Mouse (Mus musculus) gastrocnemius, adult 2 months (tissue): Measurements from ENCODE around the gene Lao1. TPM values are rescaled to one million over a fixed set of nuclear protein-coding genes. Genes with fewer than 3 reads are reported as not detected.
A peak's percentile ranks its signal among the peaks of the same experiment; 100 is the strongest.
"Not testable (repeated sequence)": the region's sequence is repeated elsewhere in the genome, so short reads cannot be mapped to it uniquely, and the experiment has no call there.

Experiments
- DNase-seq: peaks from one replicate; pipeline ENCODE4 v3.0.0; 2022
- H3K27ac ChIP-seq: fragments of 200-600 bp; 2 replicates; pipeline ENCODE4 v1.8.1; 2022; ENCODE audit warnings: mild to moderate bottlenecking
- H3K4me3 ChIP-seq: fragments of 200-600 bp; 2 replicates; pipeline ENCODE4 v1.8.1; 2022; ENCODE audit warnings: mild to moderate bottlenecking, moderate library complexity
- CTCF ChIP-seq: fragments of 200-600 bp; IDR thresholded peaks from 2 replicates; pipeline ENCODE4 v1.8.1; 2022; ENCODE audit warnings: antibody characterized with exemption, mild to moderate bottlenecking, moderate library complexity
- intact Hi-C: fragments of 180-260 bp; cut with DNase I; formaldehyde crosslinking; loops from one replicate; pipeline ENCODE4 v1.15.1; 2025
- long read RNA-seq, 2 experiments: library from polyadenylated mRNA; stranded (forward); transcript quantifications; one replicate each; pipeline ENCODE4 v2.0.0; 2021
- total RNA-seq, 2 experiments: library from RNA; stranded (reverse); gene quantifications; 2 replicates each; pipeline ENCODE4 v1.2.3; 2021

Gene Lao1
- under 1 TPM; 0.28 to 0.64 TPM for total RNA-seq
- long read RNA-seq, experiment 1: 0 reads
- long read RNA-seq, experiment 2: 0 reads

GRCm38 (mm10) chr4:118961141-118961628 is at the start of gene Lao1:
TSS of gene Lao1 (plus strand) at chr4:118961578.
- intact Hi-C loops: no loop called here
- DNase-seq: peak; percentile 36
- no peak for TF ChIP-seq CTCF
- Histone ChIP-seq H3K4me3 (no peak within 1 kb of the TSS), H3K27ac (peak within 1 kb of the TSS; percentile 71)

GRCm38 (mm10) chr4:118917365-118917764 is 44.0 kb upstream of the Lao1 start, which contains the start of gene Olfr1329:
TSS of gene Olfr1329 (minus strand) at chr4:118917465.
- intact Hi-C loops, DNase-seq, H3K4me3 ChIP-seq, H3K27ac ChIP-seq: not testable (repeated sequence)

GRCm38 (mm10) chr4:118931326-118931725 is 30.1 kb upstream of the Lao1 start:
- intact Hi-C loops, H3K27ac ChIP-seq, H3K4me3 ChIP-seq: not testable (repeated sequence)

DNA sequence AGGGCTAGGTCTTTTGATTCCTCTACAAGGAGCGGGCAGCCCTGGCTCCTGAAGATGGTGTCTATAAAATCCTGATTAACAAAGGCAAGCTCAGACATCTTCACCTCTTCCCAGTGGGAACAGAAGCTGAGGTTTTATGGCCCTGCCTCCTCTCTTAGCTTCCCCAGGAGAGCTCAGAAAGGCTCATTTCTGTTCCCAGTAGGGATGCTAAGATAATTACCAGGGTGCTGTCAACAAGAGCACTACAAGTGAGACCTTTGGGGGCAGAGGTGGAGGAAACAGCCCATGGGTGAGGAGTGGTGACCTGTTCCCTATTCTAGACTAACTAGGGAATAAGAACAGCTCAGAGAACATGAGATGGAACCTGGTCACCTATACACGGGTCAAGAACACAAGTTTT is 22.9 kb upstream of the Lao1 start, which contains the start of gene Olfr1328:
Olfr1328 (minus strand) TSS at position 101 of the 400 bp plus-strand sequence.
- H3K4me3 ChIP-seq: no peak within 1 kb of the TSS
- intact Hi-C loops: no loop called here
- DNase-seq: no peak
- no peak for TF ChIP-seq CTCF
- H3K27ac ChIP-seq: no peak within 1 kb of the TSS

More at GRCm38 (mm10) chr4:118931326-118931725, 30.1 kb upstream of the Lao1 start:
- DNase-seq: not testable (repeated sequence)

- intact Hi-C loops: no loop called here
- TF ChIP-seq CTCF: no peak
Observed at GRCm38 (mm10) chr4:118958812-118959211, 2.6 kb upstream of the Lao1 start.

GRCm38 (mm10) chr4:118967711-118968110 is 6.3 kb downstream of the Lao1 start:
- no peak for DNase-seq
- no peak for TF ChIP-seq CTCF
- Histone ChIP-seq H3K27ac (no peak overlapping the region), H3K4me3 (no peak overlapping the region)
- intact Hi-C loops: no loop called here

More at GRCm38 (mm10) chr4:118958812-118959211, 2.6 kb upstream of the Lao1 start:
- Histone ChIP-seq H3K4me3 (no peak overlapping the region), H3K27ac (no peak overlapping the region)
- no peak for DNase-seq

DNA sequence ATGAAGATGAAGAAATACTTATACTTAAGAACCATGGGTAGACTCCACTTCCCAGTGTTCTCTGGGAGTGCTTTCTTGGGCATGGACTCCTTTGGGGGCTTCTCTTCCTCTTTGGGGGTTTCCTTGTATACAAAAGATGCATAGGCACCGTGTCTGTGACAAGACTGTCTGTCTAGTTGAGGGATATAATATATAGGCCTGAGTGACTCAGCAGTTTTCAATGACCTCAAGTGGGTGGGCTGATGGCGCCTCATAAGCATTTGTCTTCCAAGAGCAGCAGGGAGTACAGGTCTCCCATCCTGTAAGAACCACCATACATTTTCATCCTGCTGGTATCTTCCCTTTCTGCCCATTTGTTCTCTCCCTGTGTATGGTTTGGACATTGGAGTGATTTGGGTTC is 11.9 kb downstream of the Lao1 start:
- intact Hi-C loops: no loop called here
- Histone ChIP-seq H3K4me3 (no peak overlapping the region), H3K27ac (no peak overlapping the region)
- no peak for TF ChIP-seq CTCF
- no peak for DNase-seq

DNA sequence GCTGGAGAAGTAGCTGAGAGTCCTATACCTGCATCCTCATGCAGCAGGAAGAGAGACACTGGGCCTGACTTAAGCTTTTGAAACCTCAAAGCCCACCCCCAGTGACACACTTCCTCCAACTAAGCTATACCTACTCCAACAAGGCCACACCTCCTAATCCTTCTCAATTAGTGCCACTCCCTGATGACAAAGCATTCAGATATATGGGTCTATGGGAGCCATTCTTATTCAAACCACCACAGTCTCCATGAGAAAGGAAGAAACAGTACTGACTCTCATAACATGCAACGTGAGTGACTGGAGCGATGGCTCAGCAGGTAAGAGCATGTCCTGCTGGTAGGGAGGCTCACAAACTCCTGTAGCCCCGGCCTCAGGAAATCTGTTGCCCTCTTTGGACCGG is 23.9 kb downstream of the Lao1 start:
- intact Hi-C loops: no loop called here
- Histone ChIP-seq H3K4me3 (no peak overlapping the region), H3K27ac (no peak overlapping the region)

GRCm38 (mm10) chr4:118988535-118988934 is 27.2 kb downstream of the Lao1 start:
- no peak for DNase-seq
- H3K27ac ChIP-seq: no peak overlapping the region
- intact Hi-C loops: loop anchor here (2.0 kb wide), 1 partner anchor 44 kb away; no protein-coding TSS in a partner anchor
- peak; percentile 64 for TF ChIP-seq CTCF
- H3K4me3 ChIP-seq: no peak overlapping the region

More for the DNA sequence above, 23.9 kb downstream of the Lao1 start:
- no peak for TF ChIP-seq CTCF
- DNase-seq: no peak

DNA sequence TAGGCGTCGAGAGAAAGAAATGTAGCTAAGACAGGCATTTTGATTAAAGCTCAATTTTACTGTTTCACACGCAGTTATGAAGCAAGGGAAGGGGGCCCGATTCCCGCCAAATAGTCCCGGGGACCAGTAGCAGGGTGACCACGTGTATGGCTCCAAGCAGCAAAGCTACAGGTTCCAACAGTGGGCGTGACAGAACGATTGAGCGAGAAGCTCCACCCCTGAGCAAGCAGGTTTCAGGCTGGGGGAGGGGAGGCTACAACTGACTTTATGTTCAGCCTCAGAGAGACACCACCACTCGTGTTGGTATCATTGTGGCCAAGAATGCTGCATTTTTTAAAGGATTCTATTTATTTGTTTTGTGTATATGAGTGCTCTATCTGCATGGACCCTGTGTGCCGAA is 28.0 kb downstream of the Lao1 start:
- no peak for TF ChIP-seq CTCF
- no peak overlapping the region for H3K4me3 ChIP-seq
- intact Hi-C loops: loop anchor here (2.0 kb wide), 1 partner anchor 45 kb away; no protein-coding TSS in a partner anchor
- no peak for DNase-seq
- H3K27ac ChIP-seq: no peak overlapping the region

DNA sequence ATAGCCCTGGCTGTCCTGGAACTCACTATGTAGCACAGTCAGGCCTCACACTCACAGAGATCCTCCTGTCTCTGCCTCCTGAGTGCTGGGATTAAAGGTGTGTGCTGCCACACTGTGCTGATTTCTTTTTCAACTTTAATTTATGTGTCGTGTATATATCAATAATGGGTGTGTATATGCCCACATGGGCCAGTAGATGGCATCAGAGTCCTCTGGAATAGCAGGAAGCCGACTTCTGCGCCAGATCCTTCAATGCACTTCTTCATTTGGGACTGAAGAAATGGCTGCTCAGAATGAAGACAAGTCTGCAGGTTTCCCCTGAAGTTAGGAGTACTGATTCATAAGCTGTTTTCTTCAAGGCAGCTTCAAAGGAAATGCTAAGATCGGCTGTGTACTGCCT is 30.4 kb downstream of the Lao1 start:
- no peak for DNase-seq
- intact Hi-C loops: loop anchor here (5.0 kb wide), 1 partner anchor 344 kb away; no protein-coding TSS in a partner anchor
- peak; percentile 43 for TF ChIP-seq CTCF
- H3K4me3 ChIP-seq: no peak overlapping the region
- no peak overlapping the region for H3K27ac ChIP-seq

DNA sequence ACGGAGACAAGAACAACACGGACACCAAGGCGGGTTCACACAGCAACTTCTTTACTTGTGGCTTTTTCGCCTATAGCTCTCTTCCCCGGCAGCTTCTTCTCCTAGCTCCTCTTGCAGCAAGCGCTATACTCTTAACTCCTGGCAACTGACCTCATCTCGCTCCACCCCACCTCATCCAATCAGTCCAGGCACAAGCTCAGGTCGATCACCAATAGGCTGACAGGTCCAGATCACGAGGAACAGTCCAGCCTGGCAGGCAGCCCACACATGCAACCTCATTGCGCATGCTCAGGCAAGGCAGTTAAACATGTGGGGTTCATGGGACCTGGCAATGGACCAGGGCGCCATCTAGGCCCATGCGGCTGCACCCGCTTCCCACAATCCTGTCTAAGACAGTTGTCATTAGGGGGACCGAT is 35.8 kb downstream of the Lao1 start:
- no peak for DNase-seq
- TF ChIP-seq CTCF: no peak
- Histone ChIP-seq H3K27ac (no peak overlapping the region), H3K4me3 (no peak overlapping the region)
- intact Hi-C loops: no loop called here

DNA sequence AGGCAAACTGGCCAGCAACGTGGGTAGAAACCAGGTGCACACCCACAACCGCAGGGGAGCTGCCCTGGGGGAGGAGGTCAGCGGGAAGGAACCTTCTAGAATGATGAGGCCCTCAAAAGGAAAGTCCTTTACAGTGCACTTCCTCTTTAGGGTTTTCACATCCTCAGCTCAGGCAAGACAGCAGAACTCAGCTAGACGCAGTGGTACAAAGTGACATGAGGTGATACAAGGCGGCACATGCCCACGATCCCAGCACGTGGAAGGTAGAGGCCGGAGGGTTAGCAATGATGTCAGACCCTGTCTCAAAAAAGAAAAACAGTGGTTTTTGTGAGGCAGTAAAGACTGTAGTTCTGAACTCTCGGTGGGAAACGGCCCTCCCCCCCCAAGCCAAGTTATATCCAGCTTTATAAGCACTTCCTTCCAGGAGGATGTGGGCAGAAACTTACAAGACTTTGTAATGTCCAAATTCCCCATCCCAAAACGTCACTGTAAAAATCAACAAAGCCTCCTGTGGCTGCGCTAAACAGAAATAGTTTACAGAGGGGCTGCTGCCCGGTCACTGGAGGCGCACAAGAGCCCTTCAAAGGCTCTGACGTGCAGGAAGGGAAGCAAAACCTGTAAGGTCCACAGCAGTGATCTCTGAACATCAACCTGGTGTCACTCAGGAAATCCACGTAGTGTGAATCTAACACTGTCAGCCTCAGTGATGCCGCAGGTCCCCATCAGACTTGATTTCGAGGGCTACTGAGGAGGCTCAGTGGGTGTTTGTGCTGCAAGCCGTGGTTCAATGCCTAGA is 38.5 kb downstream of the Lao1 start:
- DNase-seq: no peak

More for the DNA sequence above, 38.5 kb downstream of the Lao1 start:
- no peak overlapping the region for H3K4me3 ChIP-seq
- intact Hi-C loops: no loop called here
- TF ChIP-seq CTCF: no peak
- no peak overlapping the region for H3K27ac ChIP-seq
